Mouse (Mus musculus): ENCODE data around the gene Nr1h4. TPM values are rescaled to one million over a fixed set of nuclear protein-coding genes. Genes with fewer than 3 reads are reported as not detected.

Nr1h4 gene
- polyA plus RNA-seq, 1 experiment from 2014 or later: 17.8 TPM

DNA sequence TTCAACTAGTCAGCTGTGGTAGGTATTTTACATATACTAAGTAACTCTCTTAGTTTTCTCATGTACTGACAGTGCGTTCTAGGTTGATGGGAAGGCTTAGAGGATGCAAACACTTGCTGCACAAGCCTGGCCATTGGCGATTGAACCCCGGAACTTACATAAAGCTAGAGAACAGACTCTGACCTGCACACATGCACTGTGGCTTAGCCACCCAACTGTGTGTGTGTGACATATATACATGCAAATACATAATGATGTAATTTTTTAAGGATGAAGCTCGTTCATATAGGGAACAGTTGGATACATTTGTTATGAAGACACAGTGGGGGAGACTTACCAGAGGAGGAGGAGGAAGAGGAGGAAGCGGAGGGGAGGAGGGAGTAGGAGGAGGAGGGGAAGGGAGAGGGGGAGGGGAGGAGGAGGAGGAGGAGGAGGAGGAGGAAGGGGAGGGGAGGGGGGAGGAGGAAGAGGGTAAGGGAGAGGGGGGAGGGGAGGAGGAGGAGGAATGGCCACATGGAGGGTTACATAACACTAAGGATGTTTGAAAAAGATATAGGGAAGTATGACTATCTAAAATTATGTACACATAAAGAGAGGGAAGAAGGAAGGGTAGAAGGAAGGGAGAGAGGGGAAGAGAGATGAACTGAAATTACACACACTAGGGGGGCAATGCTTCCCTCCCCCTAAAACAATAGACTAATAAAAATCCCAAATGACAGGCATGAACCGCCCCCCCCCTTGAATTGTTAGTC lies 126.5 kb downstream of the Nr1h4 start:
- no peaks in the 10 kb centered on the region for H3K9me3 ChIP-seq (ENCODE audit: control insufficient read depth, low read length)
- no peak overlapping the region for H3K4me2 ChIP-seq (ENCODE audit: low read length)
- no peak overlapping the region for H3K27ac ChIP-seq (ENCODE audit: low read depth)
- no peak for DNase-seq (ENCODE audit: low spot score)
- peaks cover 16% of the 10 kb centered on the region for H3K36me3 ChIP-seq (ENCODE audit: control insufficient read depth, insufficient read depth, low read length)
- no peak for ATAC-seq (replicated peaks; ENCODE audit: low FRiP score, low TSS enrichment, low read depth)
- no peaks in the 10 kb centered on the region for H3K4me1 ChIP-seq (replicated peaks; ENCODE audit: control insufficient read depth, insufficient read depth, low read length)
- no peak overlapping the region for H3K9ac ChIP-seq (ENCODE audit: low read length)
- H3K4me3 ChIP-seq (ENCODE audit: low read depth, low read length): no peak overlapping the region
- no peaks in the 10 kb centered on the region for H3K27me3 ChIP-seq (replicated peaks; ENCODE audit: control insufficient read depth, insufficient read depth, low read length)
- WGBS: 71% methylated on average over 5 of the region's 6 CpGs

DNA sequence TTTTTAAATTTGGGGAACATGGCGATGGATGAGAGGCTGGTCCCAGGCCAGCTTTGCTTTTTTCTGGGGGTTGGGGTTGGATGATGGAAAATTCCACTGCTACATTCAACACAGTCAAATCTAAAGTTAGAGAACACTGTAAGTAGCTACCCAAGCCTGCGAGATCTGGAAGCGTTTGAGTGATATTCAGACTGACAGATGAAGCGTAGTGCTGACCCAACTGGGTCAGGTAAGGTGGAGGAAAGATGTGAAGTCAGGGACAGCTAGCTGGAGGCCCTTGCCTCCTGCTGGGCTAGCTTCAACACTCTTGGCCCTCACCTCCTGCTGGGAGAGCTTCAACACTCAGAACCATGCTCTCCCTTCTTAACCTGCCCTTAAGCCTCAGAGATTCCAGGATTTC lies 128.4 kb downstream of the Nr1h4 start:
- H3K4me2 ChIP-seq (ENCODE audit: low read length): no peak overlapping the region
- H3K27me3 ChIP-seq (replicated peaks; ENCODE audit: control insufficient read depth, insufficient read depth, low read length): no peaks in the 10 kb centered on the region
- no peak overlapping the region for H3K9ac ChIP-seq (ENCODE audit: low read length)
- DNase-seq (ENCODE audit: low spot score): no peak
- H3K4me1 ChIP-seq (replicated peaks; ENCODE audit: control insufficient read depth, insufficient read depth, low read length): no peaks in the 10 kb centered on the region
- no peak overlapping the region for H3K4me3 ChIP-seq (ENCODE audit: low read depth, low read length)
- WGBS: 82% methylated on average over 4 of the region's 4 CpGs
- 0 out of 2 replicates have a peak, but pooled peaks cover 4% of the 10 kb centered on the region for H3K9me3 ChIP-seq (ENCODE audit: control insufficient read depth, low read length)
- H3K36me3 ChIP-seq (ENCODE audit: control insufficient read depth, insufficient read depth, low read length): no peaks in the 10 kb centered on the region
- no peak overlapping the region for H3K27ac ChIP-seq (ENCODE audit: low read depth)
- ATAC-seq (replicated peaks; ENCODE audit: low FRiP score, low TSS enrichment, low read depth): no peak

Other genes with a start within 250 kb of the Nr1h4 start
- gene Ano4, start 188.8 kb downstream of the Nr1h4 start, polyA plus RNA-seq (2014; fragmentation: Nextera tagmentation; extraction: Ambion mirVana): 0.55 and 1.6 TPM in 2 replicates
- gene Gas2l3, start 89.6 kb downstream of the Nr1h4 start, polyA plus RNA-seq (2014; fragmentation: Nextera tagmentation; extraction: Ambion mirVana): 19.3 and 22.3 TPM in 2 replicates
- gene Slc17a8, start 87.7 kb upstream of the Nr1h4 start, polyA plus RNA-seq (2014; fragmentation: Nextera tagmentation; extraction: Ambion mirVana): not detected in 2 replicates
- 14.3 and 14.5 TPM in 2 replicates for gene Scyl2, start 152.7 kb upstream of the Nr1h4 start, polyA plus RNA-seq (2014; fragmentation: Nextera tagmentation; extraction: Ambion mirVana)
- 26.0 and 30.9 TPM in 2 replicates for gene Actr6, start 198.7 kb upstream of the Nr1h4 start, polyA plus RNA-seq (2014; fragmentation: Nextera tagmentation; extraction: Ambion mirVana)
- 29.6 and 32.5 TPM in 2 replicates for gene Uhrf1bp1l, start 211.4 kb upstream of the Nr1h4 start, polyA plus RNA-seq (2014; fragmentation: Nextera tagmentation; extraction: Ambion mirVana)